Comparison of ENCODE assay signal across 7 mouse cellular contexts in the genomic region with DNA sequence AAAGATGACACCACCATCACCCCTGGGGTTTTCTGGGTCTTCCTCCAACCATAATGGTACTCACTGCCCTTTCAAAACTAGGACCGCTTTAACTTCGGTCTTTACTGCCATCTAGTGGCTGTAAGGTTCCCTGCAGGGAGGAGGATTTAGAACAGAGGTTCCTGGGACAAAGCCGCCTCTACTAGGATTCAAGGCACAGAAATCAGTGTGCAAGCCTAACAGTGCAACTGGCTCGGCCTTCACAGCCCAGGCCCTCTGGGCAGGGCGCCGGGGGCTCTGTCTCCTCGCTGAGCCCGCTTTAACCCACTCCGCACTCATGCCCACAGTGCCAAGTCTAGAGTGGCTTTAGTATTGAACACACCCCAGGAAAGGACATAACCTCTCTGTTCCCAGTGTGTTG. TPM values are rescaled to one million over a fixed set of nuclear protein-coding genes. Genes with fewer than 3 reads are reported as not detected.
DNase-seq lines count a peak whose midpoint lies in the region; ATAC-seq lines count a peak whose summit lies in the region.

No protein-coding gene starts in this region.

- 11% methylated on average over 9 of the region's 9 CpGs for WGBS in hindbrain, embryonic 10.5 days

- H3K27ac ChIP-seq in hindbrain, embryonic 10.5 days = peak overlapping the region; percentile 86

- peak; percentile 72 for ATAC-seq in erythroblast, adult 5-6 weeks (replicated peaks; ENCODE audit: low FRiP score, poor library complexity, severe bottlenecking)
- ATAC-seq in megakaryocyte progenitor cell, adult 5-6 weeks (replicated peaks; ENCODE audit: poor library complexity) = peak; percentile 60

- no peaks in the 10 kb centered on the region for H3K9me3 ChIP-seq in hindbrain, embryonic 10.5 days

- peaks cover 18% of the 10 kb centered on the region for H3K27me3 ChIP-seq in hindbrain, embryonic 10.5 days (ENCODE audit: insufficient read depth, poor library complexity, severe bottlenecking)

- peaks cover 20% of the 10 kb centered on the region for H3K4me1 ChIP-seq in hindbrain, embryonic 10.5 days (replicated peaks)

- peak; percentile 86 for DNase-seq in MN1 (ENCODE audit: low spot score)
- peak; percentile 86 for DNase-seq in brain, adult 2 months (ENCODE audit: low read depth, low spot score)
- peak; percentile 82 for DNase-seq in hindbrain, embryonic 10.5 days (ENCODE audit: low spot score)
- DNase-seq in layer of hippocampus, adult 8-10 months (ENCODE audit: low spot score in 2 of 2) = peak; percentile 77 to 83
- peak; percentile 61 for DNase-seq in right cerebral cortex, postnatal 14 days

- H3K4me3 ChIP-seq in hindbrain, embryonic 10.5 days = no peak overlapping the region; the same call in 1 of the 2 replicates

- H3K36me3 ChIP-seq in hindbrain, embryonic 10.5 days = no peaks in the 10 kb centered on the region

RNA-seq across cellular contexts. Expression of a gene that starts 58.0 kb away (rescaled TPM):
- total RNA-seq in erythroblast, adult 5-6 weeks (2015; ENCODE audit: low replicate concordance) = 15.7 and 16.9 TPM in 2 replicates
- 27.2 and 32.7 TPM in 2 replicates for total RNA-seq in erythroblast, adult 5-6 weeks (2017; ENCODE audit: low replicate concordance)
- 57.0 and 58.2 TPM in 2 replicates for polyA plus RNA-seq in hindbrain, embryonic 10.5 days (2016; fragmentation: Nextera tagmentation; extraction: Ambion mirVana)
- total RNA-seq in layer of hippocampus, adult 8-10 months (2022) = 100 to 1,000 TPM; 221 to 238 (median 233) TPM
- total RNA-seq in megakaryocyte progenitor cell, adult 5-6 weeks (2015) = 9.8 and 11.7 TPM in 2 replicates
- total RNA-seq in megakaryocyte progenitor cell, adult 5-6 weeks (2017) = 11.4 and 12.9 TPM in 2 replicates

Comparison
In these comparisons a context has a peak if more than half of its experiments do, and no peak if none do; other contexts are left out.
1. RNA of a gene that starts 58.0 kb away (total RNA-seq): 221 to 238 TPM in layer of hippocampus, adult 8-10 months; 15.7 to 32.7 TPM in erythroblast, adult 5-6 weeks and 9.8 to 12.9 TPM in megakaryocyte progenitor cell, adult 5-6 weeks; every median in the first group is over 4 times any median in the second.
2. Peak in every context shown above with its lines, with median percentiles within 50 percentile points of each other: DNase-seq.